Mouse (Mus musculus): ENCODE measurements around the gene Gzmf. TPM values are rescaled to one million over a fixed set of nuclear protein-coding genes. Genes with fewer than 3 reads are reported as not detected.
A peak's percentile ranks its signal among the peaks of the same experiment; 100 is the strongest.
"Not testable (repeated sequence)": the region's sequence is repeated elsewhere in the genome, so short reads cannot be mapped to it uniquely, and the experiment has no call there.

Gzmf gene
- total RNA-seq (2022): not detected

GRCm38 (mm10) chr14:56211317-56211716 is at the start of gene Gzmf:
TSS of gene Gzmf (minus strand) at chr14:56211417.
- DNase-seq (ENCODE audit: low spot score in 2 of 2): no peak

GRCm38 (mm10) chr14:56240409-56240808 is 29.2 kb upstream of the Gzmf start:
- no peak for DNase-seq (ENCODE audit: low spot score in 2 of 2)

GRCm38 (mm10) chr14:56234556-56234955 is 23.3 kb upstream of the Gzmf start, which contains the start of gene Gzmc:
TSS of gene Gzmc (minus strand) at chr14:56234656.
- DNase-seq (ENCODE audit: low spot score in 2 of 2): no peak

- no peak for DNase-seq (ENCODE audit: low spot score in 2 of 2)
Measured at GRCm38 (mm10) chr14:56205613-56206012, 5.6 kb downstream of the Gzmf start.

- not testable (repeated sequence) for DNase-seq (ENCODE audit: low spot score in 2 of 2)
Measured at GRCm38 (mm10) chr14:56205021-56205420, 6.2 kb downstream of the Gzmf start.

GRCm38 (mm10) chr14:56203975-56204374 is 7.2 kb downstream of the Gzmf start:
- peak in 1 of 2 experiments; percentile 35 for DNase-seq (ENCODE audit: low spot score in 2 of 2)

- no peak for DNase-seq (ENCODE audit: low spot score in 2 of 2)
Measured at GRCm38 (mm10) chr14:56186946-56187345, 24.3 kb downstream of the Gzmf start.

- DNase-seq (ENCODE audit: low spot score in 2 of 2): no peak
Measured at GRCm38 (mm10) chr14:56186521-56186920, 24.7 kb downstream of the Gzmf start.

- not testable (repeated sequence) for DNase-seq (ENCODE audit: low spot score in 2 of 2)
Measured at GRCm38 (mm10) chr14:56177651-56178050, 33.6 kb downstream of the Gzmf start.

GRCm38 (mm10) chr14:56174499-56174898 is 36.7 kb downstream of the Gzmf start, which contains the start of gene Gzmn:
TSS of gene Gzmn (minus strand) at chr14:56174599.
- DNase-seq (ENCODE audit: low spot score in 2 of 2): no peak

- no peak for DNase-seq (ENCODE audit: low spot score in 2 of 2)
Measured at GRCm38 (mm10) chr14:56173396-56173795, 37.8 kb downstream of the Gzmf start.

- DNase-seq (ENCODE audit: low spot score in 2 of 2): no peak
Measured at GRCm38 (mm10) chr14:56172744-56173143, 38.5 kb downstream of the Gzmf start.

- DNase-seq (ENCODE audit: low spot score in 2 of 2): peak in 1 of 2 experiments; percentile 60
Measured at GRCm38 (mm10) chr14:56168009-56168408, 43.2 kb downstream of the Gzmf start.

GRCm38 (mm10) chr14:56162109-56162508 is 49.1 kb downstream of the Gzmf start:
- no peak for DNase-seq (ENCODE audit: low spot score in 2 of 2)

GRCm38 (mm10) chr14:56159479-56159878 is 51.7 kb downstream of the Gzmf start, which contains the start of gene Gzmg:
TSS of gene Gzmg (minus strand) at chr14:56159579.
- DNase-seq (ENCODE audit: low spot score in 2 of 2): not testable (repeated sequence)

- DNase-seq (ENCODE audit: low spot score in 2 of 2): no peak
Measured at GRCm38 (mm10) chr14:56155340-56155739, 55.9 kb downstream of the Gzmf start.

Other genes starting within 250 kb of the Gzmf start
- gene Mcpt1, start 193.4 kb downstream of the Gzmf start, total RNA-seq (2022): not detected
- not detected for gene Mcpt9, start 180.9 kb downstream of the Gzmf start, total RNA-seq (2022)
- not detected for gene Mcpt2, start 169.4 kb downstream of the Gzmf start, total RNA-seq (2022)
- gene Mcpt4, start 149.1 kb downstream of the Gzmf start, total RNA-seq (2022): not detected
- gene Mcpt8, start 126.1 kb downstream of the Gzmf start, total RNA-seq (2022): not detected
- not detected for gene Ctsg, start 108.8 kb downstream of the Gzmf start, total RNA-seq (2022)
- not detected for gene Gzme, start 90.8 kb downstream of the Gzmf start, total RNA-seq (2022)
- gene Gzmd, start 78.8 kb downstream of the Gzmf start, total RNA-seq (2022): not detected
- not detected for gene Gzmg, start 51.8 kb downstream of the Gzmf start, total RNA-seq (2022)
- gene Gzmn, start 36.8 kb downstream of the Gzmf start, total RNA-seq (2022): not detected
- gene Gzmc, start 23.2 kb upstream of the Gzmf start, total RNA-seq (2022): not detected
- not detected for gene Gzmb, start 50.8 kb upstream of the Gzmf start, total RNA-seq (2022)
- under 1 TPM in 2 of 4 experiments, not detected in 2; 0.30 to 0.57 TPM for gene Atp12a, start 153.7 kb upstream of the Gzmf start, total RNA-seq (2022)
- 1 to 10 TPM in 3 of 4 experiments, under 1 TPM in 1; 0.94 to 1.9 (median 1.9) TPM for gene Rnf17, start 191.2 kb upstream of the Gzmf start, total RNA-seq (2022)